Mouse (Mus musculus): ENCODE measurements at regions not wholly inside any gene's neighbourhood (a gene's known extent, or its start where the extent isn't known, plus 50 kb on each side); places are given as distances from the start of the nearest gene placed in this dataset.

GRCm38 (mm10) chr5:118377402-118377848 is 132.4 kb downstream of the 2410131K14Rik start:
- no peak overlapping the region for H3K27ac ChIP-seq (ENCODE audit: insufficient read depth, low read length)
- no peaks in the 10 kb centered on the region for H3K4me1 ChIP-seq (ENCODE audit: control insufficient read depth, insufficient read depth, low read length)
- TF ChIP-seq CTCF (IDR thresholded peaks at IDR 0.05; ENCODE audit: borderline replicate concordance, insufficient read depth, low read length) (no peak), POLR2A (IDR thresholded peaks at IDR 0.05; ENCODE audit: low read depth, low read length) (no peak)
- no peak overlapping the region for H3K4me3 ChIP-seq (ENCODE audit: insufficient read depth, low read length)

- TF ChIP-seq CTCF (IDR thresholded peaks at IDR 0.05; ENCODE audit: borderline replicate concordance, insufficient read depth, low read length) (no peak), POLR2A (IDR thresholded peaks at IDR 0.05; ENCODE audit: low read depth, low read length) (no peak)
- Histone ChIP-seq H3K27ac (ENCODE audit: insufficient read depth, low read length) (no peak overlapping the region), H3K4me1 (ENCODE audit: control insufficient read depth, insufficient read depth, low read length) (no peaks in the 10 kb centered on the region), H3K4me3 (ENCODE audit: insufficient read depth, low read length) (no peak overlapping the region)
Measured at GRCm38 (mm10) chr5:118379245-118380051, 134.4 kb downstream of the 2410131K14Rik start.

GRCm38 (mm10) chr5:118380052-118380421 is 135.0 kb downstream of the 2410131K14Rik start:
- TF ChIP-seq POLR2A (IDR thresholded peaks at IDR 0.05; ENCODE audit: low read depth, low read length) (no peak), CTCF (IDR thresholded peaks at IDR 0.05; ENCODE audit: borderline replicate concordance, insufficient read depth, low read length) (no peak)
- Histone ChIP-seq H3K4me1 (ENCODE audit: control insufficient read depth, insufficient read depth, low read length) (no peaks in the 10 kb centered on the region), H3K4me3 (ENCODE audit: insufficient read depth, low read length) (no peak overlapping the region; the same call in 1 of the 2 replicates), H3K27ac (ENCODE audit: insufficient read depth, low read length) (peak overlapping the region; percentile 55)

GRCm38 (mm10) chr5:118380422-118381293 is 135.6 kb downstream of the 2410131K14Rik start:
- no peak for TF ChIP-seq POLR2A (IDR thresholded peaks at IDR 0.05; ENCODE audit: low read depth, low read length)
- no peak for TF ChIP-seq CTCF (IDR thresholded peaks at IDR 0.05; ENCODE audit: borderline replicate concordance, insufficient read depth, low read length)
- Histone ChIP-seq H3K4me1 (ENCODE audit: control insufficient read depth, insufficient read depth, low read length) (no peaks in the 10 kb centered on the region), H3K27ac (ENCODE audit: insufficient read depth, low read length) (peak overlapping the region; percentile 83), H3K4me3 (ENCODE audit: insufficient read depth, low read length) (peak overlapping the region; percentile 50)

GRCm38 (mm10) chr5:118381294-118381675 is 136.3 kb downstream of the 2410131K14Rik start:
- TF ChIP-seq CTCF (IDR thresholded peaks at IDR 0.05; ENCODE audit: borderline replicate concordance, insufficient read depth, low read length) (no peak), POLR2A (IDR thresholded peaks at IDR 0.05; ENCODE audit: low read depth, low read length) (peak; percentile 78)
- Histone ChIP-seq H3K4me1 (ENCODE audit: control insufficient read depth, insufficient read depth, low read length) (no peaks in the 10 kb centered on the region), H3K4me3 (ENCODE audit: insufficient read depth, low read length) (peak overlapping the region; percentile 50), H3K27ac (ENCODE audit: insufficient read depth, low read length) (peak overlapping the region; percentile 83)

GRCm38 (mm10) chr5:118386126-118386525 is 141.1 kb downstream of the 2410131K14Rik start:
- TF ChIP-seq POLR2A (IDR thresholded peaks at IDR 0.05; ENCODE audit: low read depth, low read length) = no peak
- TF ChIP-seq CTCF (IDR thresholded peaks at IDR 0.05; ENCODE audit: borderline replicate concordance, insufficient read depth, low read length) = no peak
- Histone ChIP-seq H3K4me1 (ENCODE audit: control insufficient read depth, insufficient read depth, low read length) (no peaks in the 10 kb centered on the region), H3K4me3 (ENCODE audit: insufficient read depth, low read length) (no peak overlapping the region), H3K27ac (ENCODE audit: insufficient read depth, low read length) (peak overlapping the region; percentile 32; the same call in 1 of the 2 replicates)

GRCm38 (mm10) chr5:118388419-118388818 is 143.4 kb downstream of the 2410131K14Rik start:
- Histone ChIP-seq H3K4me3 (ENCODE audit: insufficient read depth, low read length) (no peak overlapping the region), H3K4me1 (ENCODE audit: control insufficient read depth, insufficient read depth, low read length) (no peaks in the 10 kb centered on the region), H3K27ac (ENCODE audit: insufficient read depth, low read length) (no peak overlapping the region)
- TF ChIP-seq POLR2A (IDR thresholded peaks at IDR 0.05; ENCODE audit: low read depth, low read length) (no peak), CTCF (IDR thresholded peaks at IDR 0.05; ENCODE audit: borderline replicate concordance, insufficient read depth, low read length) (no peak)

- no peak overlapping the region for H3K27ac ChIP-seq (ENCODE audit: insufficient read depth, low read length)
- TF ChIP-seq CTCF (IDR thresholded peaks at IDR 0.05; ENCODE audit: borderline replicate concordance, insufficient read depth, low read length) = no peak
- TF ChIP-seq POLR2A (IDR thresholded peaks at IDR 0.05; ENCODE audit: low read depth, low read length) = no peak
- H3K4me3 ChIP-seq (ENCODE audit: insufficient read depth, low read length) = no peak overlapping the region
- no peaks in the 10 kb centered on the region for H3K4me1 ChIP-seq (ENCODE audit: control insufficient read depth, insufficient read depth, low read length)
Measured at GRCm38 (mm10) chr5:118390691-118391373, 145.8 kb downstream of the 2410131K14Rik start.

- Histone ChIP-seq H3K4me3 (ENCODE audit: insufficient read depth, low read length) (no peak overlapping the region), H3K27ac (ENCODE audit: insufficient read depth, low read length) (no peak overlapping the region), H3K4me1 (ENCODE audit: control insufficient read depth, insufficient read depth, low read length) (no peaks in the 10 kb centered on the region)
- no peak for TF ChIP-seq POLR2A (IDR thresholded peaks at IDR 0.05; ENCODE audit: low read depth, low read length)
Measured at GRCm38 (mm10) chr5:118392932-118393487, 148.0 kb downstream of the 2410131K14Rik start.
